Mouse (Mus musculus) kidney, adult 2 months (tissue): Measurements from ENCODE around the gene Vti1a. TPM values are rescaled to one million over a fixed set of nuclear protein-coding genes. Genes with fewer than 3 reads are reported as not detected.

ENCODE experiments used
- DNase-seq: peaks from one replicate; pipeline ENCODE4 v3.0.0; 2021
- H3K27ac ChIP-seq: fragments of 200-500 bp; 2 replicates; pipeline ENCODE4 v1.5.1; 2012; ENCODE audit warnings: low read depth, low read length, control low read depth, inconsistent platforms; ENCODE audit not compliant: insufficient read depth
- H3K27me3 ChIP-seq: fragments of 200-500 bp; replicated peaks from 2 replicates; pipeline ENCODE4 v1.6.1; 2012; ENCODE audit warnings: mild to moderate bottlenecking, moderate library complexity, low read length, inconsistent platforms; ENCODE audit not compliant: control insufficient read depth, insufficient read depth
- H3K36me3 ChIP-seq: fragments of 200-500 bp; 2 replicates; pipeline ENCODE4 v1.6.1; 2012; ENCODE audit warnings: mild to moderate bottlenecking, moderate library complexity, low read length, inconsistent platforms; ENCODE audit not compliant: control insufficient read depth, insufficient read depth
- H3K4me1 ChIP-seq: fragments of 200-500 bp; 2 replicates; pipeline ENCODE4 v1.6.1; 2011; ENCODE audit warnings: low read length; ENCODE audit not compliant: control insufficient read depth, insufficient read depth
- H3K4me3 ChIP-seq: fragments of 200-500 bp; 2 replicates; pipeline ENCODE4 v1.5.1; 2011; ENCODE audit warnings: mild to moderate bottlenecking, low read depth, low read length, control low read depth; ENCODE audit not compliant: insufficient read depth
- CTCF ChIP-seq: fragments of 200-500 bp; conservative IDR thresholded peaks from 2 replicates; pipeline ENCODE4 v1.5.1; 2011; ENCODE audit warnings: low read depth, mild to moderate bottlenecking, control low read depth, low read length, moderate library complexity, mixed read lengths; ENCODE audit not compliant: insufficient read depth, insufficient read length
- POLR2A ChIP-seq: fragments of 200-500 bp; IDR thresholded peaks from one replicate; pipeline ENCODE4 v1.6.1; 2011; ENCODE audit warnings: low read depth, low read length, control low read depth
- WGBS: fragments of 180-500 bp; shearing (Covaris S2); methylation state at CpG from one replicate; pipeline ENCODE4 v1.1.7; 2018; 5-methylcytosine and 5-hydroxymethylcytosine counted together
- polyA plus RNA-seq: library from polyadenylated mRNA; depleted of rRNA; stranded (reverse); fragments of >200 nt; gene quantifications from 2 replicates; pipeline ENCODE4 v1.2.3, GENCODE M21; 2012

The Vti1a gene
- polyA plus RNA-seq, 1 experiment = 15.7 TPM

DNA sequence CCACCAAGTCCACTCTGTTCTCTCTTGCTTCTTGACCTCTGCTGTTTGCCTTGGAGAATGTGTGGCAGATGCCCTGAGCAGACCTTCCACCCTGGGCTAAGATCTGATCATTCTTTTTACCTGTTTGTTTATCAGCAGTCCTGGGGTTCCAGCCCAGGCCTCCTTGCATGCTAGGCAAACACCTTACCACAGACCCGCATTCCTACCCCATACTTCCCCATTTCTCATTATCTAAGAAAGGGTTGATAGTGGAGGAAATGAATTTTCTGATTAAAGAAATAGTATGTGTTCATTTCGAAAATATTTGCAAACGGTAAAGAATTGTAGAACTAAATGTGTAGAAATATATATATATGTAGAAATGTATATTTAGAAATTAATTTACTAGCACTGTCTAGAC, 293.7 kb downstream of the Vti1a start:
- no peaks in the 10 kb centered on the region for H3K36me3 ChIP-seq
- no peaks in the 10 kb centered on the region for H3K27me3 ChIP-seq
- TF ChIP-seq CTCF = no peak
- no peak for TF ChIP-seq POLR2A
- H3K4me1 ChIP-seq = peaks cover 3% of the 10 kb centered on the region; the same call in 1 of the 2 replicates
- no peak overlapping the region for H3K27ac ChIP-seq
- WGBS = 93% methylated on average over 3 of the region's 3 CpGs
- no peak for DNase-seq
- no peak overlapping the region for H3K4me3 ChIP-seq

DNA sequence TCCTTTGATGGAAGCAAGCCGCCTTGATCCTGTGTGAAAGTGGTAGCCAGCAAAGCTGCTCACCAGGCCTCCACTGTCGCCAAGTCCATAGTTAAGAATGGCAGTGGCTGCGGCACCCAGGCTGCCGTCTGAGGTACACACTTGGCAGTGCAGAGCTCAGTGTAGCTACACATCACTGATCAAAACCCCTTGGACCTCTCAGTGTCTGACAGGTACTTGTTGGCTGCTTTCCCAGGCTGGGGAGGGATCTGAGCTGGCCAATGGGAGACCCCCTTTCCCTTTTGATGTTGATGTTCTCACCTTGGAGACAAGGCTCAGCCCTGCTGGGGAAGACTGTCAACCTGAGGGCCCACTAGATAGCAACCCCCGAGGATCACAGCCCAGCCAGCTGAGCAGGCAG, 299.6 kb downstream of the Vti1a start:
- 58% methylated on average over 5 of the region's 5 CpGs for WGBS
- H3K36me3 ChIP-seq = no peaks in the 10 kb centered on the region
- H3K27me3 ChIP-seq = no peaks in the 10 kb centered on the region
- DNase-seq = peak; percentile 63
- H3K4me1 ChIP-seq = peaks cover 13% of the 10 kb centered on the region; the same call in 1 of the 2 replicates
- TF ChIP-seq CTCF = no peak
- TF ChIP-seq POLR2A = no peak
- H3K27ac ChIP-seq = no peak overlapping the region
- H3K4me3 ChIP-seq = no peak overlapping the region

DNA sequence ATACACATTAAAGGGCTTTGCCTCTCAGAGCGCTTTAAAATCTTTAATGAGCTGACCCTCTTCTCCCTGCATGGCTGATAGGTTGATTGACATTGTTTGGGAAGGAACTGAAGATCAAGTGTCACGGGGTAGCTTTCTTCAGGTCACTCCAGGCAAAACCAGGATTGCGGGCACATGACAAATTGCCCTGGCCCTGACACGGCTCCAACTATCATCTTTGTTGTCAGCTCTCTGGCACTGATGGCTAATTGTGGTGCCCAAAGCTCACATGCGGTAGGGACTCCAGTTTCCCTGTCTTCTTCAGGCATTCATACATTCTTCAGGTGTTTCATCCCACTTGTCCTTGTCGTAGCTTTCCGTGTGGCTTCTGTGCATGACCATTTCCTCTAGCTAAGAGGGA, 300.2 kb downstream of the Vti1a start:
- Histone ChIP-seq H3K27ac (no peak overlapping the region), H3K4me3 (no peak overlapping the region), H3K27me3 (no peaks in the 10 kb centered on the region), H3K4me1 (peaks cover 17% of the 10 kb centered on the region; the same call in 1 of the 2 replicates), H3K36me3 (no peaks in the 10 kb centered on the region)
- WGBS = 86% methylated on average over 7 of the region's 7 CpGs
- TF ChIP-seq POLR2A (no peak), CTCF (no peak)
- no peak for DNase-seq

DNA sequence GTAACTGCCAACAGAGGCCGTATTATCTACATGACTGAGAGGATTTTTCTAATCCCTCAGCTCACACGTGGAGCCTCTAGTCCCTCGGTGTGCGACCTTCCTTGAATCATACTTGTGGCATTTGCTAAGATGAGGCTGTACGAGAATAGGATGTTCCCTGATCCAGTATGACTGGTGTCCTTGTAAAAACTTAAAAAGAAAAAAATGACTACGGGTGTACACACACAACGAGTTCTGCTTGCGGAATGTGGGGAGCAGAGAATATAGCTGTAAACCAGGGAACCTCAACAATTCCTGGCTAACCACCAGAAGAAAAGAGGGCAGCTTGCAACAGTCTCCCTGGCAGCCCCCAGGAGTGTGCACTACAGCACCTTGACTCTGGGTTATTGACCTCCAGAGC, 300.8 kb downstream of the Vti1a start:
- DNase-seq = no peak
- TF ChIP-seq POLR2A (no peak), CTCF (no peak)
- Histone ChIP-seq H3K4me3 (no peak overlapping the region), H3K4me1 (peaks cover 17% of the 10 kb centered on the region; the same call in 1 of the 2 replicates), H3K27me3 (no peaks in the 10 kb centered on the region), H3K27ac (no peak overlapping the region), H3K36me3 (no peaks in the 10 kb centered on the region)
- 87% methylated on average over 8 of the region's 8 CpGs for WGBS

DNA sequence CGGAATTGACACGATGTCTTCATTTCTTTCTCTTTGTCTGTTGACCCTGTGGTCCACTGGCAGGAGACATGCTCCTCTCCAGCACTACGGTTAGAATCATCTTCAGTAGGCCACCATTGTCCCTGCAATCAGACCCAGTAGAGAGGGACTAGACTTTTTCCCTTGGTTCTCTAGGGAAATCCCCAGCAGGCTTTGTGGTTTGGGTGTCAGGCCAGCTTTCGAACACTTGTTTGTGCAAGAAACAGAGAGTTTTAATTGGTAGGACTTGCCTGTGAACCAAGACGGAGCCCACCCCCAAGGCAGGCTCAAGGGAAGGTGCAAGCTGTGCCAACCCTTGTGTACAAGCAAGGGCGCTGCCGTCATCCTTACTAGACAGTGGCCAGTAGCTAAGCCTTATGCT, 302.5 kb downstream of the Vti1a start:
- no peak for DNase-seq
- no peaks in the 10 kb centered on the region for H3K27me3 ChIP-seq
- WGBS = 95% methylated on average over 7 of the region's 7 CpGs
- no peak overlapping the region for H3K27ac ChIP-seq
- TF ChIP-seq CTCF (no peak), POLR2A (no peak)
- H3K36me3 ChIP-seq = no peaks in the 10 kb centered on the region
- H3K4me1 ChIP-seq = peaks cover 17% of the 10 kb centered on the region; the same call in 1 of the 2 replicates
- no peak overlapping the region for H3K4me3 ChIP-seq

DNA sequence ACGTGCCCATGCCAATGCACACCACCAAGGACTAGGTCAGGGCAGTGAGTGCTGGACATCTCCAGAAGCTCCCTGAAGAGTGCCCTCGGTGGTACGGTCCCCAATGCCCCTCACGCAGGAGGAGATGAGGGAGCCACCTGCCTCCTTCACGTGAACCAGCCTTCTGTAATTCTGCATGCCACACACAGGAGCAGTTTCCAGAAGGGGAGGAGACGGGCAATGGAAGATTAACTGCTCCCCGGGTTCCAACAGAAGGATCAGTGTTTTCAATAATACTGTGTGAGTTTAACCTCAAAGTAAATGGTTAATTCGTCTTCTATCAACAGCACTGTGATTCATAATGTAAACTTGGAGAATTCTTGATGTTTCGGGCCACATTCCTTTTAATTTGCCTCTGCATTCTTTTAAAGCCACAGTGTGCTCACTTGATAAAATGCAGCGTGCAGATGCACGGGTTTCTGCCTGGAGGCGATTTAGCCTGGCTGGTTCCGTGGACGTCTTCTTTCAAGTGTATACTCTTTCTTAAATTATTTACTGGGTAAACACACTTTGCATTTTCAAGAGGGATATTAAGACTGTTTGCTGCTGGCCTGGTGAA, 304.4 kb downstream of the Vti1a start:
- WGBS = 37% methylated on average over 14 of the region's 14 CpGs
- H3K4me3 ChIP-seq = no peak overlapping the region
- no peak for TF ChIP-seq CTCF
- TF ChIP-seq POLR2A = no peak
- peaks cover 14% of the 10 kb centered on the region; the same call in 1 of the 2 replicates for H3K4me1 ChIP-seq
- no peaks in the 10 kb centered on the region for H3K36me3 ChIP-seq
- DNase-seq = peak; percentile 71
- no peak overlapping the region for H3K27ac ChIP-seq
- no peaks in the 10 kb centered on the region for H3K27me3 ChIP-seq

DNA sequence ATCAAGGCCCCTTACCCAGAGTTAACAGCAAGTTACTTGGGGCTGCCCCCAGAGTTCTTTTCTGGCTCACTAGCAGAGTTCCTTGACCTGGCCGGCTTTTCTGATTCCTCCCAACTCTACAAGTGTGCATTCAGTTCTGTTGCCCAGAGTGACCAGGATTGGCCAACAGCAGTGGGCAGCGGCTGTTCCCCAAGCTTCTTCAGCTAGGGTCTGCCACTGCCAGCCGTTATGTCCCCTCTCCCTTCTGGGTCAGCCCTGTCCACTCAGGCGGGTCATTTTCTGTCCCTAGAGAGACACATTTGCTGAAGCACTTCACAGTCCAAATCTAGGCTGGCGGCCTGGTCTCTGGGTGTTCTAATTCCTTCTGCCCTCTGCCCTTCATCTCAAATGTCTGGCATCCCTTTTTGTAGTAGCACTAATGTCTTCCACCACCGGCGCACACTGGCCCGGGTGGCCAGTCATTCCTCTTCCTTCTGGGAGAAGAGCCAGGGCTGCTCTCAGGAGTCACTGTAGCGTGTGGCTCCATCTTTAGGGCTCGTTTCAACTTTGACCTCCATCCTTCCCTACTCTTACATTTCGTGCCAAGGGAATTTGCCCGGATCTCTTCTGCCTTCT, 305.0 kb downstream of the Vti1a start:
- Histone ChIP-seq H3K4me1 (peaks cover 10% of the 10 kb centered on the region; the same call in 1 of the 2 replicates), H3K4me3 (no peak overlapping the region), H3K27me3 (no peaks in the 10 kb centered on the region), H3K36me3 (no peaks in the 10 kb centered on the region), H3K27ac (no peak overlapping the region)
- TF ChIP-seq POLR2A (no peak), CTCF (no peak)
- peak; percentile 91 for DNase-seq
- WGBS = 36% methylated on average over 12 of the region's 12 CpGs
